Mouse (Mus musculus): Measurements from ENCODE around the gene Srrd.

Gene Srrd

DNA sequence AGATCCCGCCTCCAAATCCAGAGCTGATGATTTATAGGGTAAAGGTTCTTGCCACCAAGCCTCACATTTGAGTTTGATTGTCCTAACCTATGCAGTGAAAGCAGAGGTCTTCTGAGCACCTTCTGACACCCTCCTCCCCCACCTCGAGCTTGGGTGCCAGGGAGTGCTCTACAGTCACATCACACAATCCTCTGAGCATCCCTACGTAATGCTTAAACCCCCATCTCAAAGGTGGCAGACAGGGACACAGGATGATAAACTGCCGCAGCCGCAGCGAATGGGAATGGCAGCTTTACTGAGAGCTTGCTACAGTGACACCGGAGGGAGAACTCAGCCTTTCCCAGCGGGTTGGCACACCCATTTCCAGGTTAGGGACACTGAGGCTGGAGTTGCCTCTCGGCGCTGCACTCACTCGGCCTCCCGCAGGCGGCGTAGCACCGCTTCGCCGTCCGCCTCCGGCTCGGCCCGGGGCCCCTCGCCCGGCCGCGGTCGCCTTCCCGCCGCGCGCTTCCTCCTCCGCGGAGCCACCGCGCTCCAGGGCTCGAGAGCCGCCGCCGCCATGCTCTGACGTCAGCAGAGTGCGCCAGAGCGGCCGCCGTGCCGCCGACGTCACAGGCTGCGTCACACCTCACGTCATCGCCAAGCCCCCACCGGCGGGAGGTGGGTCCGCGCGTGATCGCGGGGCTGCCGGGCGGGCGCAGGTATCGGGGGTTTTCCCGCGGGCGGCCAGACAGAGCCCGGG lies at the start of gene Srrd, which contains the start of gene Hps4:
TSS of gene Srrd (minus strand) at position 578 of the 742 bp plus-strand sequence.
TSS of gene Hps4 (plus strand) at position 621 of the 742 bp plus-strand sequence.
- DNase-seq (ENCODE audit: low spot score), result peak; percentile 66

DNA sequence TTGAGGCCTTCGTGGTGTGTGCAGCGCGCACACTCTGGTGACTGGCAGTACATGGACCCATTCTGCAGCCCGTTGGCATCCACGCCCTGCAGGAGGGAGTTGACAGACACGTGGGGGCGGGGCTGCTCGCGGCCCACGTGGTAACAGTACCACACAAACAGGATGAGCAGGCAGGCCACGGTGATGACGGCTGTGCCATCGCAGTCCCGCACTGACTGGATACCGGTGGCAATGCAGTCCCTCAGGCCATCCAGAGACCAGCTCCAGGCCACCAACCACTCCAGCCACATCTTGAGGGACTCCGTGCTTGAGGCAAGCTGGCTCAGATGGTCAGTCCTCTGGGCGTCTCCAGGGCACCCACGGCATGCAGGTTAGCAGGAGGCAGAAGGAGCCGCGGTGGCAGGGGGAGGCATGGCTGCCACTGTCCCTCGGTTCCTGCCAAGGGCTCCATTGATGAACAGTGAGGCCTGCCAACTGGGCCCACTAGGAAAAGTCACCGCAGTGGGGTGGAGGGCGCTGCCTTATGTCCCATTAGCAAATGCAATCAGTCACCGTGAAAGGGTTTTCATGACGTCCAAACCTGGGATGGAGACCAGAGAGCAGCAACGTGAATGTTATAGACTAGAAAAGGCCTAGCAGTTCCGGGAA lies 49.0 kb upstream of the Srrd start:
- DNase-seq (ENCODE audit: low spot score), result no peak

DNA sequence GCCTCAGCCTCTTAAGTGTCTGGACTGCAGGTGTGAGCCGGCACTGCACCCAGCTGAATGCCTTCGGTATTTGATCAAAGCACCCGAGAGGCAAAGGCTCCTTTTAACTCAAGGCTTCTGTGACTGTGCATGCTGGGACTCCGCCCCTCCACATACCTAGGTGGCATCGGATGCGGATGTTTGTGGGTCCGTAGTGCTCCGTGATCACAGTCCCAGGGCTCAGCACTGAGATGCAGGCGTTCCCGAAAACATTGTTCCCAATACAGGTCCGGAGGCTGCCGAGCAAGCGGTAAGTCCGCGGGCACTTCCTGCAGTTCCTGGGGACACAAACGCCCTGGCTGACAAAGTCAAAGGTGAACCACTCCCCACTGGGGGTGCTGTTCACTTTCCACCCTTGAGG lies 48.2 kb upstream of the Srrd start:
- no peak for DNase-seq (ENCODE audit: low spot score)

DNA sequence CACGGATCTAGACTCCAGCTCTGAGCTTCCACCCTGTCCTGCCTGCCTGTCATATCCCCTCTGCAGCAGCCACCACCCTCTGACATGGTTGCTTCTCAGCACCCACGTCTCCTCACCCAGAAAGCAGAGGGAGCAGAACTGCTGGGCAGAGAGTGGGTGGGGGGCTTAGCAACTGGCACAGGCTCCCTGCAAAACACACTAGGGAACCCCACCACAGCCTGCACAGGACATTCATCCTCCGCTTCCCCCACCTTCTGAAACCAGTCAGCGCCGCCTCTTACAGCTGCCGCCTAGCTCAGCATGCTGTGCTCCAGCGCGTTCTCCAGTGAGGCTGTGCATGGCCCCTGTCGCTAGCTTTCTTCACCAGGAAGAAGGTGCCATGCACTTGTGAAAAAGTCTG lies 46.5 kb upstream of the Srrd start:
- DNase-seq (ENCODE audit: low spot score), result no peak

DNA sequence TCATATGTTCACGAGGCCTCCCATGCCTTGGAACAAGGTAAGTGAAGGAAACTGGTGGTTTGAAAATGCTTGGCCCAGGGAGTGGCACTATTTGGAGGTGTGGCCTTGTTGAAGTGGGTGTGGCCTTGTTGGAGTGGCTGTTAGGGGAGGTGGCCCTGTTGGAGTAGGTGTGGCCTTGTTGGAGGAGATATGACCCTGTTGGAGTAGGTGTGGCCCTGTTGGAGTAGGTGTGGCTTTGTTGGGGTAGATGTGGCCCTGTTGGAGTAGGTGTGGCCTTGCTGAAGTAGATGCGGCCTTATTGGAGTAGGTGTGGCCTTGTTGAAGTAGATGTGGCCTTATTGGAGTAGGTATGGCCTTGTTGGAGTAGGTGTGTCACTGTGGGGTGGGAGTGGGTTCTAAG lies 43.1 kb upstream of the Srrd start:
- DNase-seq (ENCODE audit: low spot score), result no peak

DNA sequence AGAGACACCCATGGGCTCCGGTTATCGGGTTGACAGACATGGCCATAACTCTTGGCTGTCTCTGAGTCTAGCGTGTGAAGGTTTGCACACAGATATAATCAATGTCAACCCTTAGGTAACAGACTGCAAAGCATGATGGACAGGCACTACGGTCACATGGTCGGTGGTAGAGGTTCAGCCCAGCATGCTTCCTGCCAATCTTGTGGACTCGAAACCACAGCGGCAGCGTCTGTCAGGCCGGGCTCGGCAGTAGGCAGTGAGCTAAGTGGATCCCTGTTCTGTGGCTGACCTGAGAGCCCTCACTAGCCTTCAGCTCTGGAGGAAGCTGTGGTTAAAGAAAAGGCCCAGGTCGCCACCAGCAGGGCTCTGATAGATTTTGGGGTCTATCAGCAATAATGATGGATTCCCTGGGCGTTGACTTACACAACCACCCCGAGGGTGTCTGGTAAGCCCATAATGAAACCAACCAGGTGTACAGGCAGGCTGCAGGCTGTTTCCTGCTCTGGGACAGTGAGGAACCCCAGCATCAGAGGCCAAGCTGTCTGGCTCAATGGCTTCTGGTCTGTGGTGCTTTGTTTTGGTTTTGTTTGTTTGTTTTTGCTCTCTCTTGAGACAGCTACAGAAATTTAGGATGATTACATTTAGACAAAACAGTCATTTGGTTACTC lies 42.1 kb upstream of the Srrd start:
- no peak for DNase-seq (ENCODE audit: low spot score)

DNA sequence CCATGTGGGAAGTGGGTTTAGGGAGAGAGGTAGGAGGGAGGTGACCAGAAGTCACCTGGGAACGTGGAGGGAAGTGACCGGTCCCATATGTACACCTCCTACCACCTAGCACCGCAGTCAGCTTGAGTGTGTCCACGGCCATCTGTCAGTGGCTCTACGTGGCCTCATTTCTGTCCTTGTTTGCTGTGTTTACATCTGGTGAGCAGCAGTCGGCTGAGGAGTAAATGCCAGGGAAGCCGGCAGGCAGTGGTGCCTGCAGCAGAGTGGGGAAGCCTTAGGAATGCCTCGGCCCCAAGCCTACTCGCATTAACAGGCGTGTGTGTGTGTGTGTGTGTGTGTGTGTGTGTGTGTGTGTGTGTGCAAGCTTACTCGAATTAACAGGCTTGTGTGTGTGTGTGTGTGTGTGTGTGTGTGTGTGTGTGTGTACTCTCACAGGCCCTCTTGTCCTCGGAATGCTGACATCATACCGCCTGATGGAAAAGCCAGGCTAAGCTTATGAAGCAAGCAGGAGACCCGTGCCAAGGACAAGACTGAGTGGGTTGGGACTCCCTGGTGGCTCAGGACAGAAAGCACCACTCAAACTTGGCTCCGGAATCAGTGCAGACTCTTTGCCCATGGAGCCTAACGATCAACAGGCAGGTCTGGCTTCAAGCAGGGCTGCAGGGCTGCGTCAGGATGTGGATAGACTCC lies 39.9 kb upstream of the Srrd start:
- DNase-seq (ENCODE audit: low spot score), result no peak

DNA sequence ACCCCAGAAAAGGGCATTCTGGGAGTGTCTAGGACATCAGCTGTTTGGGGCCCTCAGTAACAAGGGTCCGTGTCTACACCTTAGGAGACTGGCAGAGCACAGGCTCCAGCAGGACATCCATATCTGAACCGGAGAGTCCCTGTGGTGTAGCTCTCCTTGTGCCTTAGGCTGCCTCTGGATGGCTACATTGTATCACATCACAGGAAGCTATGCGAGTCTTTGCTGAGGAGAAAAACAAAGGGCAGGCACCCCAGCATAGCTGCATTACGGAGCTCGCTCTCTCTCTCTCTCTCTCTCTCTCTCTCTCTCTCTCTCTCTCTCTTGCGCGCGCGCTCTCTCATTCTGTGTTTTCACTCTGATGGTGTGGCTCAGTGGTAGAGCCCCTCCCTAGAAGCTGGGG lies 39.2 kb upstream of the Srrd start:
- no peak for DNase-seq (ENCODE audit: low spot score)

DNA sequence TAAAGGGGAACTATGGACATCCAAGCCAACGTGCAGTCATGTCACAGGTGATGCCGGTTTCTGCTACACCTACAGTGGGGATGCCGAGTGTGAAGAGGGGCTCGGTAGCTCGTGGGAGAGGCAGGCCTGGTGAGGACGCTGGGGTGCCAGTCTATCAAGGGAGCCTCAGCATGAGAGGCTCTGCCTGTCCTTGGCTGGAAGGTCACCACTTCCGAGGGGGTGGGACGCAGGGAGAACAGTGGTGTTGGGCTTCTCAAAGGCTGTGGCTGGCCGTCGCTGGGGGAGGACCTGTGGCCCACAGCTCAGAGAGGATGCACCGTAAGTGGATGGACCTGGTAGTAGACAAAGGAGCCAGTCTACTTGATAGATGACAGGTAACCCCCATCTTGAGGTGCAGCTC lies 38.3 kb upstream of the Srrd start:
- DNase-seq (ENCODE audit: low spot score), result no peak

DNA sequence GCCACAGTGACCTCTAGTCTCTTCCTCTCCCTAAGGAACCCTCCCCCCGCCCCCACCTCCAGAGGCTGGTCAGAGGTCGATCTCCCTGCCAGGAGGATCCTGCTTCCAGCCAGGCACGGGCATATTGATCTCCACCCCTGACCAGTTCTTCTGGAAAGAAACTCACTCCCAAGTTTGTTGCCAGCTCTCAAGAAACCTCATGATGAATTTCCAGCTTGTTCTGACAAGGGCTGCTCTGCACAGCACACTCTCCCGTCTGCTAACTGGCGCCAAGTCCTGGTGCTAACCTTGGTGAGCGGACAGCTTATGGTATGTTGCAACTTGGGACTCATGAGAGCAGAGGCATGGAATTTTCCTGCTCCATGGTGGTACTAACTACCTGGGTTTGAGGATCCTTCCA lies 35.9 kb upstream of the Srrd start:
- DNase-seq (ENCODE audit: low spot score), result no peak

DNA sequence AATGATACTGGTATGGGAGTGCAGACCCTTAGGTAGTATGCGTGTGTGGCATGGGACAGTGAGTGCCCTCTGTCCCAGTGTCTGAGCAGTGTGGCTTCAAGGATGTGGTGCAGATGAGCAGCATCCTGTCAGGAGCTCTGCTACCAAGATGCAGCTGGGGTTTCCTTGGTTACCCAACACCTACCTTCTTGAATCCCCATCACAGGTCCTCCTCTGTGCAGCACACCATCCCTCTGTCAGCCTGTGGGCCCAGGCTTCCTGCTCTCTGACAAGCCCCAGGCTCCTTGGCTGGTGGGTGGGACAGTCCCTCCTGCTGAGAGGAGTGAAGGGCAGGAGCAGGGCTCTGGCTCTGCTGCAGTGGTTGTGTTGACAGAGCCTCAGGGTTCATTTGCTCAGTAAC lies 34.5 kb upstream of the Srrd start:
- DNase-seq (ENCODE audit: low spot score), result no peak

DNA sequence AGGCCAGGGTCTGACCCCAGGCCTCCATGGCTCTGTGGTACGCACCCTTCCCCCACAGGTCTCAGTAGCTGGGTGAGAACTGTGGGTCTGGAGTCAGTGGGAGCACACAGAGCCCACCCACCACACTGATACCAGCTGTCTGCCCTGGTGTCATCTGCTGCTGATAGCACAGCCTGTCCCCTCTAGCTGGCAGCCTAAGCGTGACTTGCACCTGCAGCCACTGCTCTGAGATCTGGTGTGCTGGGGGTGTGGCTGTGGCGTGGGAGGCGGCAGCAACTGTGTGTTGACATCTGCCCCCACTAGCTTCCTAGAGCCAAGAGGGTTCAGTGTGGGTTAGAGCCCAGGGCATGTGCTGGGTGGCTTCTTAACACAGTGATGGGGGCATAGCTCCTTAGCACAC lies 33.3 kb upstream of the Srrd start:
- DNase-seq (ENCODE audit: low spot score), result no peak

DNA sequence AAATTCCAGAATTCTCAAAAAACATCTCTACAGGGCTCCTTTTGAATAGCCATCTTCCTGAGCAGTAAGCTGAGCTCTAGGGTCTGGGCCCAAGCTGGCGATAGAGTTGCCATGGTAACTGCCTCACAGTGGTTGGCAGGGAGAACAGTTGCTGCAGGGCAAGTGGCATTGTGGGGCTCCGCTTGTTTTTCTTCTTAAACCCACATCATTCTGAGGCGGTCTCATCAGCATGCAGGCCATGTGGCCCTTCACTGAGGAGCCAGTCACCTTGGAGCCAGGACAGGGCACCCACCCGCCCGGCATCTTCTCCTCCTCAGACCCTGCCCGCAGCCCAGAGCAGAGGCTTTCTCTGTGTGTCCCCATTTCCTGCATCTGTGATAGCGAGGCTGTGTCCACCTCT lies 29.1 kb upstream of the Srrd start:
- DNase-seq (ENCODE audit: low spot score), result no peak

DNA sequence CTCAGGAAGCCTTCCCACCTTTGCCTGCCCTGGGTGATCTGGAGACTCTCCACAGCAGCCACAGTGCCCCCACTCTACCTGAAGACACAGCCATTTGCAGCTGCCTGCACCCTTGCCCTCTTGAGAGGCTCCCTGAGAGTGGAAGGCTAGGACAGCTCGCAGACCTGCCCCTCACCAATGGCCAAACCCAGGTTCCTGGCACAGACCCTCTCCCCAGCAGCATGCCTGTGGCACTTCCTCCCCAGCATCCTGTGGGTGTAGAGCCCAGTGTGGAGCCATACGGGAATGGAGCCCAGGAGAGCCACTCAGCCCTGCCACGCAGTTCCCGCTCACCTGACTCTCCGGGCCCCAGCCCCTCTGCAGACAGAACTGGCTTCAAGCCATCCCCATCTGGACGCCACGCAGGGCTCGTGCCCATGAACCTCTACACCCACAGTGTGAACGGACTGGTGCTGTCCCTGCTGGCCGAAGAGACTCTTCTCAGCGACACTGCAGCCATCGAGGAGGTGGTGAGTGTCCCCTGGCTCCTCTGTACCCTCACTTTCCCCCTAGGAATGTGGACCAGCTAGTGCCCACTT lies 27.5 kb upstream of the Srrd start:
- DNase-seq (ENCODE audit: low spot score), result no peak

DNA sequence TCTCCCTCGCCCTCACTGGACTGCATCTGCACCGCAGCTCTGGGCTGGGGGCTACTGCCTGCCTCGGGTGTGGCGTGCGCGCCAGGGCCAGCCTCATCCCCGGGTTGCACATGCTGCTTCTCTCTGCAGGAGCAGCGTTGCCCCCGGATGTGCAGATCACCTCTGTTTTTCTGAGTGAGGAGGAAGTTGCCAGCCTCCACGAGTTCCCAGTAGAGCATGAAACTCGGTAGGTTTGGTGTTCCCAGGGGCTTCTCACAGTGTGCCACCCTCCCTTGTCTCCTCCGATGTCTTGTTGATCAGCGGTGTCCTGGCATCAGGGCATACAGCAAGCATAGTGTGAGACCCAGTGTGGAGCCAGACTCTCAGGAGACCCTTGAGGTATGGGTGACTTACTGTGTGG lies 26.5 kb upstream of the Srrd start:
- DNase-seq (ENCODE audit: low spot score), result no peak

DNA sequence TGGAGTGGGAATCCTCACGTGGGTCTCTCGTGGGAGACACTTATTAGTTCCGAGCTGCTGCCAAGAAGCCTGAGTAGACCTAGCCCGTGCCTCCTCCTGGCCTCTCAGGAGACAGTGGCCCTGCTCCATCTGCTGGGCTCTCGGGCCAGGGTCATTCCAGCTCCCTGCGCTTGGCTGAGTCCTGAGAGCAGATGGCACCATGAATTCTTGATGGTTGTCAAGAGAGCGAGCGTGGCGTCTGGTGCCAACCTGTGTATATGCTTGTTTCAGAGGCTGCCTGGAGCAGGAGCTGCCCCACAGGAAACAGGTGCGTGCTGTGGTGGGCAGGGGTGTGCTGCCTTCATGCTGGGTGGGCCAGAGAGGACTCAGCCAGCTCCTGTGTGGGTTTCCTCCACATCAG lies 25.8 kb upstream of the Srrd start:
- no peak for DNase-seq (ENCODE audit: low spot score)

DNA sequence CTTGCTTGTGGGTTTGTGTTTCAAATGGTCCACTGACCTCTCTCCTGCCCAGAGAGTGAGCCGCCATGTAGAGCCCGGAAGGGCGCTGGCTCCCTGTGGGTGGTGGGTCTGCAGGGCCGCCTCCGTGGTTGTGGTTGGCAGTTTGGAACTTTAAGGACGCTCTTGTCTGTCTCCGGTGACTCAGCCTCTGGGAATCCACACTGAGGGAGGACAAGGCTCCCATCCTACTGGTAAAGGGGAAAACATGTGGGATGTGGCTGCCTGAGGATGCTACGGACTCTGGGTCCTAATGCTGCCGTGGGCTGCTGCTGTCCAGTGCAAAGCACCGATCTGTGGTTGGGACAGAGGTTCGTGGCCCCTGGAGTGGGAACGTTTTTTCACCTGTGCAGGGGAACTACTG lies 25.1 kb upstream of the Srrd start:
- DNase-seq (ENCODE audit: low spot score), result no peak

DNA sequence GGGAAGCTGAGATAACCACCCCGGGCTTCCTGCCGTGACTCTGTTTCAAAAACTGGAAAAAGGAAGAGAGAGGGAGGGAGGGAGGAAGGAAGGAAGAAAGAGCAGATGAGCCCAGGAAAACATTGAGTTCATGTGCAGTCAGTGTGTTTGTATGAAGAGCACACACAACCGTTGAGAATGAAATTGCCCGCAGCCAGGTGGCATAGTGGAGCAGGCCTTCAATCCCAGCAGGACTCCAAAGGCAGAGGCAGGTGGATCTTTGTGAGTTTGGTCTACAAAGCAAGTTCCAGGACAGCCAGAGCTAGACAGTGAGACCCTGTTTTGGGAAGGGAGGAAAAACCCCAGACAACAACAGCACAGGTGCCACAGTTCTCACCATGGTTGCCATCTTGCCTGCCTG lies 24.5 kb upstream of the Srrd start:
- DNase-seq (ENCODE audit: low spot score), result no peak

DNA sequence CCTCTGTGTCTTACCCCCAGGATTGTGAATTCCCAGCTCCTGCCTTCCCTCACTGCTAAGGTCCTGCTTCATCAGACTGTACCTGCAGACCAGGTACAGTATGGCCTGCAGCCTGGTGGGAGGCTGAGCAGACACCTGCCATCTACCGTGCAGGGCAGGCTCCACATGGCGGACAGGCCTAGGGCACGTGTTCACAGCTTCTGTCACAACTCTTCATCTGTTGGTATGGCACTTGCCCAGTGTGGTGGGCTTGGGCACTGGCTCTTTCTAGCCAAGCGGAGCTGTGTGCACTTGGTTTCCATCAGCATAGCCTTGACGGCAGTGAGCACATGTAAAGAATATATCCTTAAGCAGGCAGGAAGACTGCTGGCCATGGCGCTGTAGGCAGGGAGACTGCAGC lies 24.0 kb upstream of the Srrd start:
- DNase-seq (ENCODE audit: low spot score), result no peak

DNA sequence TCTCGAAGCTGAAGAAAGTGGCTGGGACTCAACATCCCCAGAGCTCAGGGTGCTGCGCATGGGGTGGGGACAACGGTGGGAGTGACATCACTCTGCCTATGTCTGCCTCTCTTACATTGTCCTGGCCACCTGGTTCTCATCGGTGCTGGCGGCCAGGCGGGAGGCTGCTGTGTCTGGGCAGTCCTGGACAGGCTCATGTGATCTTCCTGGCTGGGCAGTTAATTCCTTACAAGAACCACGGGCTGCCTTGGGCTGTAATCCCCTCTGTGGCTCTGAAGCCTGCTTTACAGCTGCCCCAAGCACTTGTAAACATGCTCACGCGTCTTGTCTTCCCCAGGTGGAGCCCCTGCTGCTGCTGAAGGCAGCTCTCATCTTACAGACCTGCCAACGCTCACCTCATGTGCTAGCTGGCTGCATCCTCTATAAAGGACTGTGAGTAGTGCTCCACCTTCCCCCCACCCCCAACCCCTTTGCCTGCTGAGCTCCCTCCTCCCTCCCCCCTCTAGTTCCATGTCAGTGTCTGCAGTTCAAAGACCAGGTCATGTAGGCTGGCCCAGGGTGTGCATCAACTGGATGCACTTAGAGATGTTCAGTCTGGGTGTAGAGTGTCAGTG lies 21.5 kb upstream of the Srrd start:
- no peak for DNase-seq (ENCODE audit: low spot score)

DNA sequence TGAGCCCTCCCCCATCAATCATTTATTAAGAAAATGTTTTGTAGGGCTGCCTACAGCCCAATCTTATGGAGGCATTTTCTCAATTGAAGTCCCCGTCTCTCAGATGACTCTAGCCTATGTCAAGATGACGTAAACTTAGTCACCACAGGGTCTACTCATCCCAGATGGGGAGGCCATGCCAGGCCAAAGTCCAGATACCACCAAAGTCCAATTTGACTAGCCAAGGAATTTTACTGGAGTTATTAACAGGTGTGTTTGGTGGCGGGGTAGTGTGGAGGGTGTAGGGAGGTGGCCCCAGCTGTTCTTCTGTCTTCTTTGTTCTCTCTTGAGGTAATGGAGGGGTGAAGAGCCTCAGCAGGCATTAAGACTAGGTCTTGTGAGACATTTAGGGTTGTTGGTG lies 17.2 kb upstream of the Srrd start:
- no peak for DNase-seq (ENCODE audit: low spot score)

DNA sequence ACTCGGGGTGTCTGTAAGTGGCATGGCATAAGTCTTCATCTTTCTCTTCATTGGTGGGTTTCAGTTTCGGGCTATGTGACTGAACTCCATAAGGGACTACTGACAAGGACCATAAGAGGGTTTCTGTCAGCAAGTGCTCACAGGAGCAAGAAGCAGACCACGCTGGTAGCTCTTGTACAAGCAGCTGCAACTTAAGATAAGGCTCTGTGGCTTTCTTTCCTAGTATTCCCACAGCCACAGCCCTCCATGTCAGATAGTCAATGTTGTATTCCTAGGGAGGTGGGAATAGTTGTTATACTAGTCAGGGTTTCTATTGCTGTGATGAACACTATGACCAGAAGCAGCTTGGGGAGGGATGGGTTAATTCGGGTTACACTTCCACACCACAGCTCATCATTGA lies 16.7 kb upstream of the Srrd start:
- no peak for DNase-seq (ENCODE audit: low spot score)

Data from urinary bladder, postnatal 10 days (tissue).